Mouse (Mus musculus) kidney, adult 2 months (tissue): ENCODE data around the gene Spsb1. TPM values are rescaled to one million over a fixed set of nuclear protein-coding genes. Genes with fewer than 3 reads are reported as not detected.

Source experiments
- DNase-seq: peaks from one replicate; pipeline ENCODE4 v3.0.0; 2021
- H3K27ac ChIP-seq: fragments of 200-500 bp; 2 replicates; pipeline ENCODE4 v1.5.1; 2012; ENCODE audit warnings: low read depth, low read length, control low read depth, inconsistent platforms; ENCODE audit not compliant: insufficient read depth
- H3K27me3 ChIP-seq: fragments of 200-500 bp; replicated peaks from 2 replicates; pipeline ENCODE4 v1.6.1; 2012; ENCODE audit warnings: mild to moderate bottlenecking, moderate library complexity, low read length, inconsistent platforms; ENCODE audit not compliant: control insufficient read depth, insufficient read depth
- H3K36me3 ChIP-seq: fragments of 200-500 bp; 2 replicates; pipeline ENCODE4 v1.6.1; 2012; ENCODE audit warnings: mild to moderate bottlenecking, moderate library complexity, low read length, inconsistent platforms; ENCODE audit not compliant: control insufficient read depth, insufficient read depth
- H3K4me1 ChIP-seq: fragments of 200-500 bp; 2 replicates; pipeline ENCODE4 v1.6.1; 2011; ENCODE audit warnings: low read length; ENCODE audit not compliant: control insufficient read depth, insufficient read depth
- H3K4me3 ChIP-seq: fragments of 200-500 bp; 2 replicates; pipeline ENCODE4 v1.5.1; 2011; ENCODE audit warnings: mild to moderate bottlenecking, low read depth, low read length, control low read depth; ENCODE audit not compliant: insufficient read depth
- CTCF ChIP-seq: fragments of 200-500 bp; conservative IDR thresholded peaks from 2 replicates; pipeline ENCODE4 v1.5.1; 2011; ENCODE audit warnings: low read depth, mild to moderate bottlenecking, control low read depth, low read length, moderate library complexity, mixed read lengths; ENCODE audit not compliant: insufficient read depth, insufficient read length
- POLR2A ChIP-seq: fragments of 200-500 bp; IDR thresholded peaks from one replicate; pipeline ENCODE4 v1.6.1; 2011; ENCODE audit warnings: low read depth, low read length, control low read depth
- WGBS: fragments of 180-500 bp; shearing (Covaris S2); methylation state at CpG from one replicate; pipeline ENCODE4 v1.1.7; 2018; 5-methylcytosine and 5-hydroxymethylcytosine counted together
- polyA plus RNA-seq: library from polyadenylated mRNA; depleted of rRNA; stranded (reverse); fragments of >200 nt; gene quantifications from 2 replicates; pipeline ENCODE4 v1.2.3, GENCODE M21; 2012

Spsb1 gene
- polyA plus RNA-seq, 1 experiment, result 6.5 TPM

DNA sequence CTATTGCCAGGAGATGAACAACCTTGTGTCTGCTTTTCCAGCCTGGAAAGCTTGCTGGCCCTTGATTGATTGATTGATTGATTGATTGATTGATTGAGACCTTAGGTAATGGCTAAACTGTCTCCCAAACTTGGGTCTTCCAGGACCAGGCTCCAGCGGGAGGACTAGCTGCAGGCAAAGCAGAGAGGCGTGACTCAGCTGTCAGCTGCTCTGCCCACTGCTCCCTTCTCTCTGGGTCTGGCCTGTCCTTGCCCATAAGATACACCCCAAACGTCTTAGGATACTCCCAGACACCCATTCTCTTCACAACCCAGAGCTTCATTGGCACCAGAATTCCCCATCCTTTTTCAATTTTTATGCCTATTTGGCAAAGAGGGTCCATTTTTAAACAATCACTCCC, 24.1 kb downstream of the Spsb1 start:
- H3K4me1 ChIP-seq, result no peaks in the 10 kb centered on the region
- 70% methylated on average over 3 of the region's 3 CpGs for WGBS
- DNase-seq, result no peak

DNA sequence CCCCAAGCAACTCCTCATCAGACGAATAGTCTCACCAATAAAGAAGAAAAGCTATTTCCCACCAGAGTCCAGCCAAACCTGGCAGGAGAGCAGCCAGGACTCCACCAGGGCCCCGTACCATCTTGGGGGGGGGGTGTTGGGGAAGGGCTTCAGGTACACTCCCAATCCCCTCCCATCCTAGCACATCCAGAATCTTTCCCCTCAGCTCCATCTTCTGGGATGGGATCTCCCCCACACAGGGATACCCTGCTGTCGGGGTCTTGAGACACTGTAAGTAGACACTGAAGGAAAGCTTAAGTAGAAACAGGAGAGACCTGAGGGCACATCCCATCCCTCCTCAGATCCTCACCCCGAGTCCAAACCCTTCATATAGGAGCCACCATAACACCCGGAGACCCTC, 31.8 kb downstream of the Spsb1 start:
- no peak for TF ChIP-seq POLR2A
- no peak for TF ChIP-seq CTCF
- H3K27me3 ChIP-seq, result no peaks in the 10 kb centered on the region
- no peak overlapping the region for H3K27ac ChIP-seq
- H3K36me3 ChIP-seq, result no peaks in the 10 kb centered on the region
- H3K4me1 ChIP-seq, result no peaks in the 10 kb centered on the region; the same call in 1 of the 2 replicates
- H3K4me3 ChIP-seq, result no peak overlapping the region
- no peak for DNase-seq
- WGBS, result 75% methylated on average over 4 of the region's 5 CpGs

More for the DNA sequence above, 24.1 kb downstream of the Spsb1 start:
- no peaks in the 10 kb centered on the region for H3K27me3 ChIP-seq
- TF ChIP-seq POLR2A (no peak), CTCF (no peak)
- H3K27ac ChIP-seq, result no peak overlapping the region
- no peak overlapping the region for H3K4me3 ChIP-seq
- no peaks in the 10 kb centered on the region for H3K36me3 ChIP-seq

DNA sequence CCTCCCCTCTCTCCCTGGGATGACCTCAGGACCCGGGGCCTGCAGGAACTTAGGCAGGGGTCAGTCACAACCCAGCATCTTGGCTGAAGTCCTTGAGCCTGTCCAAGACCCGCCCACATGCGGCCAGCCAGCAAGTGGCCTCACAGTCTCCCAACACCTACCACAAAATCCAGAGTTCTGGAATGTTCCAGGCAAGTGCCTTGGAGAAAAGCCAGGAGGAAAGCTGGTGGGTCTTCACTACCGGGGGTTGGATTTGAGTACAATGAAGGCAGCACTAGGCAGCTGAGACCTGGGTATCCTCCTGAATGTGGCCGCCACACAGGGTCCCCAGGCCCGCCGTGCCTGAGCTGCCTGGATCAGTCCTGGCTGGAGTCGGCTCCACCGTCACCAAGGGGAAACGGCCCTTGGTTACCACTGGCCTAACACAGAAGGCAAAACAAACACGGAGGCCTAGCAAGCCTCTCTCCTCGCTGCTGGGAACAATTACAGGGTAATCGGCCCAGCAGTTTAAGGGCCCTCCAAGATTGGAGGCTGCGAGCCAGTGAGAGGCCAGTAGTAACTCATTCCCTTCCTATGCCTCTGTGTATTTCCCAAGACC, 32.6 kb downstream of the Spsb1 start:
- no peak overlapping the region for H3K4me3 ChIP-seq
- DNase-seq, result peak; percentile 62
- no peaks in the 10 kb centered on the region for H3K27me3 ChIP-seq
- TF ChIP-seq CTCF (no peak), POLR2A (no peak)
- 0 out of 2 replicates have a peak overlapping the region, but pooled peaks have one; percentile 7 for H3K27ac ChIP-seq
- no peaks in the 10 kb centered on the region; the same call in 1 of the 2 replicates for H3K4me1 ChIP-seq
- H3K36me3 ChIP-seq, result no peaks in the 10 kb centered on the region
- 30% methylated on average over 14 of the region's 14 CpGs for WGBS

DNA sequence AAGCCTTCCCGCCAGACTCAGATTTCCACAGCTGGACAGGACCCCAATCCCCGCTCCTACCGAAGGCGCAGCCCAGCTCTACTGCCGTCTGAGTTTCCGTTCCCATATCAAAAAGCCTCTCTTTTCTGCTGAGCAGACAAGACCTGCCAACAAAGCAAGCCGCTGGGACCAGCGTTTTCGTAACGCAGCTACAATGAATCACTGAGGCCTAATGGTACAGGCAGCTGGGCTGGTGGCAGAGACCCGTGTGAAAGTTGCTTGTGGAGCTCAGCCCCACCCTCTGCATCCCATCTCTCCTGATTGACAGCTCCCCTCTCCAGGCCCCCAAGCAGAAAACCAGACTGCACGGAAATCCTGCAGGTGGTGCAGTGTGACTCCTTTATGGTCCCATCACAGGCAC, 34.0 kb downstream of the Spsb1 start:
- H3K27ac ChIP-seq, result no peak overlapping the region
- no peaks in the 10 kb centered on the region for H3K36me3 ChIP-seq
- TF ChIP-seq POLR2A, result no peak
- no peak for TF ChIP-seq CTCF
- no peak overlapping the region for H3K4me3 ChIP-seq
- H3K4me1 ChIP-seq, result no peaks in the 10 kb centered on the region; the same call in 1 of the 2 replicates
- WGBS, result 69% methylated on average over 12 of the region's 12 CpGs
- no peak for DNase-seq
- H3K27me3 ChIP-seq, result no peaks in the 10 kb centered on the region

- no peak for DNase-seq
- 69% methylated on average over 15 of the region's 15 CpGs for WGBS
- H3K27ac ChIP-seq, result no peak overlapping the region
- TF ChIP-seq CTCF, result no peak
- no peak for TF ChIP-seq POLR2A
- no peaks in the 10 kb centered on the region for H3K27me3 ChIP-seq
- no peaks in the 10 kb centered on the region for H3K4me1 ChIP-seq
- no peaks in the 10 kb centered on the region for H3K36me3 ChIP-seq
- no peak overlapping the region for H3K4me3 ChIP-seq
Observed at GRCm38 (mm10) chr4:149918455-149919070, 36.3 kb downstream of the Spsb1 start.

DNA sequence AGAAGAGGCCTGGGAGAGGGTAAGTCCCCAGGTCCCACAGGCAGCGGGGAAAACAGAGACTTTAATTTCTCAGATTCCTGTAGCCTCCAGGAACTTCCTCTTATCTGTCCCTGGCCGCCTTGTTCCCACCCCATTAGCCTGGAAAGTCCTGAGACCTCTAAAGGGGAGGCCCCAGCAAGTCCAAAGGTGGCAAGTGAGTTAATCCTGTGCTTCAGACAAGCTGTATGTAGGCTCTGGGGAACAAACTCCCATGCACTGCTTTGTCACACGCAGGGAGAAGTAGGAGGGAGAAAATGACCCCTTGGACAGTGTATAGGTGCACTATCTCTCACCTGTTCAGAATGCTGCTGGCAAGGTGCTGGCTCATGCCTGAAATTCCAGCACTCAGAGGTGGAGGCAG, 38.0 kb downstream of the Spsb1 start:
- H3K4me3 ChIP-seq, result no peak overlapping the region
- no peak for TF ChIP-seq CTCF
- no peak for TF ChIP-seq POLR2A
- no peak overlapping the region for H3K27ac ChIP-seq
- no peaks in the 10 kb centered on the region for H3K36me3 ChIP-seq
- 75% methylated on average over 3 of the region's 3 CpGs for WGBS
- H3K4me1 ChIP-seq, result no peaks in the 10 kb centered on the region
- H3K27me3 ChIP-seq, result no peaks in the 10 kb centered on the region
- DNase-seq, result no peak

DNA sequence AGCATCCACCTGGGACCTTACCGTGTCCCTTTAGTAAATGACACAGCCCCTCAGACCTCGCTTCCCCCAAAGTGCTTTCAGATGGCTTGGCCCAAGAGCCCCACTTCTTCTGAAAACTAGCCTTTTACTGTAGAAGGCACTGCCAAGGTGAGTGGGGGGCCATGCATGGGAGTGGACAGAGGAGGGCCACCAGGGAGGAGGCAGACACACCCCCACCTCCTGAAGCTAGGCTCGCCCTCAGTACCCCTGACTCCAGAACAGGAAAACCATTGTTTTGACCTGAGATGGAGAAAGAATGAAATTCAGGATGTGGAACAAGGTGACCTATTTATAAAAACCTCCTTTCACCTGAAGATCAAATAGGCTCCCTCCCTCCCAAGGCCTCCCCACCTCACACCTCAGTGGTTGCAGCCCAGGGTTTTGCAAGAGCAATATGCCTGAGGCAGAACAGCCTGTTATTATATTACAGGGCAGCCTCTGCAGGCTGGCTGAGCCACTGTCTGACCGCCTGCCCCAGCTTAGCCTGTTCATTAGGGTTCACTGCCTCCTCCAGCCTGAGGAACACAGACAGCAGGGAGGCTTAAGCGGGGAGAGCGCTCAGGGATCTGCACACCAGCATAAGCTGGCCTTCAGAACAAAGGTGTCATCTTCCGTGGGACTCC, 41.0 kb downstream of the Spsb1 start:
- Histone ChIP-seq H3K4me1 (no peaks in the 10 kb centered on the region), H3K27ac (no peak overlapping the region)
- WGBS, result 72% methylated on average over 7 of the region's 7 CpGs

More for the DNA sequence above, 41.0 kb downstream of the Spsb1 start:
- H3K27me3 ChIP-seq, result no peaks in the 10 kb centered on the region
- no peak for TF ChIP-seq POLR2A
- TF ChIP-seq CTCF, result no peak
- no peaks in the 10 kb centered on the region for H3K36me3 ChIP-seq
- no peak overlapping the region for H3K4me3 ChIP-seq
- DNase-seq, result peak; percentile 45
